8 mouse cellular contexts compared by ENCODE assay signal in genomic region chrX:103493351-103494173, GRCm38 (mm10).
DNase-seq lines count a peak whose midpoint lies in the region; ATAC-seq lines count a peak whose summit lies in the region.

No protein-coding gene starts in this region.

- H3K36me3 ChIP-seq in forebrain, embryonic 11.5 days (ENCODE audit: control insufficient read depth, insufficient read depth, low read length), result no peaks in the 10 kb centered on the region
- no peaks in the 10 kb centered on the region for H3K36me3 ChIP-seq in heart, embryonic 15.5 days
- peaks cover 15% of the 10 kb centered on the region for H3K36me3 ChIP-seq in liver, embryonic 15.5 days (replicated peaks)
- H3K36me3 ChIP-seq in stomach, embryonic 14.5 days (ENCODE audit: control insufficient read depth, insufficient read depth, low read length), result no peaks in the 10 kb centered on the region

- H3K9ac ChIP-seq in forebrain, embryonic 11.5 days (ENCODE audit: low read length), result peak overlapping the region; percentile 76
- peak overlapping the region; percentile 70 for H3K9ac ChIP-seq in heart, embryonic 15.5 days
- peak overlapping the region; percentile 79 for H3K9ac ChIP-seq in liver, embryonic 15.5 days
- H3K9ac ChIP-seq in stomach, embryonic 14.5 days (replicated peaks; ENCODE audit: low read depth, low read length), result peak overlapping the region; percentile 61

- peak; percentile 91 for DNase-seq in CD4-positive, CD25-positive, alpha-beta regulatory T cell, adult 2 months (ENCODE audit: low read depth, low spot score)
- DNase-seq in c-Kit-positive CD71-negative TER-119-negative erythroid progenitor cells, embryonic 14.5 days (ENCODE audit: low read depth), result peak; percentile 44
- peak; percentile 89 for DNase-seq in forebrain, embryonic 11.5 days (ENCODE audit: low spot score)
- peak; percentile 71 for DNase-seq in kidney, postnatal 14 days
- peak; percentile 79 for DNase-seq in neural tube, embryonic 10.5 days (ENCODE audit: extremely low spot score, low spot score)

- peaks cover 4% of the 10 kb centered on the region; the same call in 1 of the 2 replicates for H3K4me1 ChIP-seq in forebrain, embryonic 11.5 days (replicated peaks; ENCODE audit: control insufficient read depth, insufficient read depth, low read length)
- H3K4me1 ChIP-seq in heart, embryonic 15.5 days (replicated peaks), result peaks cover 6% of the 10 kb centered on the region
- peaks cover 21% of the 10 kb centered on the region for H3K4me1 ChIP-seq in liver, embryonic 15.5 days (replicated peaks)
- 0 out of 2 replicates have a peak, but pooled peaks cover 8% of the 10 kb centered on the region for H3K4me1 ChIP-seq in stomach, embryonic 14.5 days (ENCODE audit: control insufficient read depth, insufficient read depth, low read length)

- no peaks in the 10 kb centered on the region for H3K27me3 ChIP-seq in forebrain, embryonic 11.5 days (ENCODE audit: control insufficient read depth, insufficient read depth, low read length)
- H3K27me3 ChIP-seq in heart, embryonic 15.5 days, result no peaks in the 10 kb centered on the region
- no peaks in the 10 kb centered on the region for H3K27me3 ChIP-seq in liver, embryonic 15.5 days
- no peaks in the 10 kb centered on the region for H3K27me3 ChIP-seq in stomach, embryonic 14.5 days (ENCODE audit: control insufficient read depth, insufficient read depth, low read length)

- no peaks in the 10 kb centered on the region for H3K9me3 ChIP-seq in forebrain, embryonic 11.5 days (ENCODE audit: control insufficient read depth, low read length)
- H3K9me3 ChIP-seq in heart, embryonic 15.5 days (replicated peaks), result no peaks in the 10 kb centered on the region
- H3K9me3 ChIP-seq in liver, embryonic 15.5 days (replicated peaks), result no peaks in the 10 kb centered on the region
- H3K9me3 ChIP-seq in stomach, embryonic 14.5 days (ENCODE audit: control insufficient read depth, low read depth, low read length), result no peaks in the 10 kb centered on the region

- peak overlapping the region; percentile 43 for H3K4me3 ChIP-seq in forebrain, embryonic 11.5 days (ENCODE audit: low read depth, low read length)
- H3K4me3 ChIP-seq in heart, embryonic 15.5 days, result peak overlapping the region; percentile 69
- peak overlapping the region; percentile 76 for H3K4me3 ChIP-seq in liver, embryonic 15.5 days (replicated peaks)
- peak overlapping the region; percentile 53 for H3K4me3 ChIP-seq in stomach, embryonic 14.5 days (ENCODE audit: low read depth, low read length)

- peak overlapping the region; percentile 58 for H3K4me2 ChIP-seq in forebrain, embryonic 11.5 days (ENCODE audit: low read depth, low read length, severe bottlenecking)
- peak overlapping the region; percentile 59 for H3K4me2 ChIP-seq in heart, embryonic 15.5 days
- H3K4me2 ChIP-seq in liver, embryonic 15.5 days, result peak overlapping the region; percentile 71
- H3K4me2 ChIP-seq in stomach, embryonic 14.5 days (replicated peaks; ENCODE audit: low read depth, low read length), result peak overlapping the region; percentile 40

- peak; percentile 97 for ATAC-seq in forebrain, embryonic 11.5 days (replicated peaks; ENCODE audit: low FRiP score)
- ATAC-seq in heart, embryonic 15.5 days (replicated peaks; ENCODE audit: insufficient number of reproducible peaks, insufficient read depth, low FRiP score, low read depth), result peak; percentile 96
- ATAC-seq in liver, embryonic 15.5 days (ENCODE audit: insufficient read depth), result peak; percentile 95
- peak; percentile 94 for ATAC-seq in stomach, embryonic 14.5 days (ENCODE audit: insufficient number of reproducible peaks, insufficient read depth, low FRiP score, low read depth)

- H3K27ac ChIP-seq in forebrain, embryonic 11.5 days (ENCODE audit: low read depth, low read length), result peak overlapping the region; percentile 87
- peak overlapping the region; percentile 93 for H3K27ac ChIP-seq in heart, embryonic 15.5 days
- peak overlapping the region; percentile 81 for H3K27ac ChIP-seq in liver, embryonic 15.5 days (replicated peaks)
- H3K27ac ChIP-seq in stomach, embryonic 14.5 days (ENCODE audit: low read length), result peak overlapping the region; percentile 90

- under 1% methylated on average over 37 of the region's 55 CpGs for WGBS in forebrain, embryonic 11.5 days
- under 1% methylated on average over 48 of the region's 55 CpGs for WGBS in heart, embryonic 15.5 days
- under 1% methylated on average over 44 of the region's 55 CpGs for WGBS in liver, embryonic 15.5 days (ENCODE audit: insufficient replicate concordance)
- under 1% methylated on average over 53 of the region's 55 CpGs for WGBS in stomach, embryonic 14.5 days

Comparison
In these comparisons a context has a peak if more than half of its experiments do, and no peak if none do; other contexts are left out.
1. Peak in every context shown above with its lines: DNase-seq, ATAC-seq, H3K4me3 ChIP-seq and H3K27ac ChIP-seq.